ENCODE assay signal across 7 mouse cellular contexts in genomic region chr17:12940151-12940805, GRCm38 (mm10). TPM values are rescaled to one million over a fixed set of nuclear protein-coding genes. Genes with fewer than 3 reads are reported as not detected.
A peak's percentile ranks its signal among the peaks of the same experiment; 100 is the strongest.
DNase-seq lines count a peak whose midpoint lies in the region; ATAC-seq and TF ChIP-seq lines count a peak whose summit lies in the region.

Gene Acat3, minus strand, starts transcription at chr17:12940600.

- 13% methylated on average over 27 of the region's 27 CpGs for WGBS in embryonic facial prominence, embryonic 13.5 days
- WGBS in intestine, embryonic 15.5 days, result 7% methylated on average over 27 of the region's 27 CpGs
- WGBS in liver, postnatal 0 days (ENCODE audit: insufficient replicate concordance), result 10% methylated on average over 26 of the region's 27 CpGs

- no peak for TF ChIP-seq CTCF in liver, postnatal 0 days (IDR thresholded peaks at IDR 0.05; ENCODE audit: low read depth)

- H3K9me3 ChIP-seq in embryonic facial prominence, embryonic 13.5 days, result no peaks in the 10 kb centered on the region
- no peaks in the 10 kb centered on the region for H3K9me3 ChIP-seq in intestine, embryonic 15.5 days
- H3K9me3 ChIP-seq in liver, postnatal 0 days (ENCODE audit: low read length), result no peaks in the 10 kb centered on the region

- H3K4me1 ChIP-seq in embryonic facial prominence, embryonic 13.5 days, result peaks cover 7% of the 10 kb centered on the region
- peaks cover 6% of the 10 kb centered on the region; the same call in 1 of the 2 replicates for H3K4me1 ChIP-seq in intestine, embryonic 15.5 days (replicated peaks)
- peaks cover 8% of the 10 kb centered on the region for H3K4me1 ChIP-seq in liver, postnatal 0 days (ENCODE audit: insufficient read depth)

- H3K27ac ChIP-seq in embryonic facial prominence, embryonic 13.5 days, result no peak within 1 kb of the TSS
- H3K27ac ChIP-seq in intestine, embryonic 15.5 days, result no peak within 1 kb of the TSS
- H3K27ac ChIP-seq in liver, postnatal 0 days (ENCODE audit: low read depth), result peak within 1 kb of the TSS; percentile 68

- H3K36me3 ChIP-seq in embryonic facial prominence, embryonic 13.5 days, result peaks cover 25% of the 10 kb centered on the region
- H3K36me3 ChIP-seq in intestine, embryonic 15.5 days, result peaks cover 5% of the 10 kb centered on the region; the same call in 1 of the 2 replicates
- H3K36me3 ChIP-seq in liver, postnatal 0 days (replicated peaks; ENCODE audit: insufficient read depth, low read length), result peaks cover 6% of the 10 kb centered on the region; the same call in 1 of the 2 replicates

- H3K9ac ChIP-seq in embryonic facial prominence, embryonic 13.5 days, result peak within 1 kb of the TSS; percentile 58
- H3K9ac ChIP-seq in intestine, embryonic 15.5 days, result peak within 1 kb of the TSS; percentile 39; the same call in 1 of the 2 replicates
- peak within 1 kb of the TSS; percentile 44 for H3K9ac ChIP-seq in liver, postnatal 0 days (replicated peaks)

- 0 out of 2 replicates have a peak, but pooled peaks have one; percentile 39 for TF ChIP-seq EP300 in liver, postnatal 0 days (IDR thresholded peaks at IDR 0.05; ENCODE audit: low read depth)

- H3K4me2 ChIP-seq in embryonic facial prominence, embryonic 13.5 days, result peak within 1 kb of the TSS; percentile 62
- H3K4me2 ChIP-seq in intestine, embryonic 15.5 days (replicated peaks), result peak within 1 kb of the TSS; percentile 62
- peak within 1 kb of the TSS; percentile 73 for H3K4me2 ChIP-seq in liver, postnatal 0 days (ENCODE audit: low read depth, low read length)

- no peaks in the 10 kb centered on the region for H3K27me3 ChIP-seq in embryonic facial prominence, embryonic 13.5 days
- H3K27me3 ChIP-seq in intestine, embryonic 15.5 days (replicated peaks), result no peaks in the 10 kb centered on the region
- no peaks in the 10 kb centered on the region for H3K27me3 ChIP-seq in liver, postnatal 0 days (ENCODE audit: insufficient read depth, low read length)

- peak within 1 kb of the TSS; percentile 32 for H3K4me3 ChIP-seq in embryonic facial prominence, embryonic 13.5 days
- peak within 1 kb of the TSS; percentile 35 for H3K4me3 ChIP-seq in intestine, embryonic 15.5 days (replicated peaks)
- peak within 1 kb of the TSS; percentile 39 for H3K4me3 ChIP-seq in liver, postnatal 0 days (ENCODE audit: low read depth, low read length)

- ATAC-seq in CD4-positive, CD25-positive, alpha-beta regulatory T cell, adult 4 months, result peak; percentile 20
- peak; percentile 81 for ATAC-seq in embryonic facial prominence, embryonic 13.5 days (ENCODE audit: insufficient number of reproducible peaks, insufficient read depth, low FRiP score, low TSS enrichment, low read depth)
- ATAC-seq in intestine, embryonic 15.5 days, result peak; percentile 81
- ATAC-seq in liver, postnatal 0 days, result peak; percentile 54

- peak; percentile 58 for DNase-seq in Muller cell, postnatal 12 days (ENCODE audit: inconsistent ontology term)
- DNase-seq in liver, postnatal 0 days, result peak; percentile 66
- no peak for DNase-seq in spleen, adult 18-20 months
- no peak for DNase-seq in frontal cortex, postnatal 25 days (ENCODE audit: low spot score in 2 of 2)

RNA-seq across cellular contexts. Expression of gene Acat3, which starts in this region (rescaled TPM):
- under 1 TPM in 1 of 2 experiments, not detected in 1; 0.52 TPM for polyA plus RNA-seq in CD4-positive, CD25-positive, alpha-beta regulatory T cell, adult 4 months (2017; shearing (Covaris generic))
- polyA plus RNA-seq in embryonic facial prominence, embryonic 13.5 days (2015; fragmentation: Nextera tagmentation; extraction: Ambion mirVana), result 0.65 and 1.5 TPM in 2 replicates
- polyA plus RNA-seq in intestine, embryonic 15.5 days (2015; fragmentation: Nextera tagmentation; extraction: Ambion mirVana), result 0.88 and 1.6 TPM in 2 replicates
- 38.4 and 38.8 TPM in 2 replicates for polyA plus RNA-seq in liver, postnatal 0 days (2015; fragmentation: Nextera tagmentation; extraction: Ambion mirVana)

Comparison
In these comparisons a context has a peak if more than half of its experiments do, and no peak if none do; other contexts are left out.
1. RNA of gene Acat3 (polyA plus RNA-seq): 38.4 to 38.8 TPM in liver, postnatal 0 days; 0.88 to 1.6 TPM in intestine, embryonic 15.5 days, 0.65 to 1.5 TPM in embryonic facial prominence, embryonic 13.5 days and 0.52 TPM in CD4-positive, CD25-positive, alpha-beta regulatory T cell, adult 4 months; every median in the first group is over 10 times any median in the second.
2. Peak in ATAC-seq in CD4-positive, CD25-positive, alpha-beta regulatory T cell, adult 4 months; RNA of the gene not detected or under 1 TPM.
3. ATAC-seq: peak in every context shown above with its lines; median percentile 81 in embryonic facial prominence, embryonic 13.5 days; 81 in intestine, embryonic 15.5 days; 54 in liver, postnatal 0 days; 20 in CD4-positive, CD25-positive, alpha-beta regulatory T cell, adult 4 months.
4. DNase-seq: peak in Muller cell, postnatal 12 days (single experiment) and liver, postnatal 0 days (single experiment); none in spleen, adult 18-20 months (0 of 2) and frontal cortex, postnatal 25 days (0 of 2).
5. Peak in every context shown above with its lines, with median percentiles within 50 percentile points of each other: H3K4me2 ChIP-seq, H3K4me3 ChIP-seq and H3K9ac ChIP-seq.